Mouse (Mus musculus) stomach, embryonic 16.5 days (tissue): Measurements from ENCODE around the gene Cracr2b. TPM values are rescaled to one million over a fixed set of nuclear protein-coding genes. Genes with fewer than 3 reads are reported as not detected.

Source experiments
- ATAC-seq: fragments of 200-750 bp; cut with Nextera tagmentation; 2 replicates; pipeline ENCODE4 v1.8.0; 2017; ENCODE audit warnings: moderate number of reproducible peaks, moderate TSS enrichment; ENCODE audit not compliant: insufficient read depth, low FRiP score
- H3K27ac ChIP-seq: fragments of 300-500 bp; sonication (generic); 2 replicates; pipeline ENCODE4 v1.5.1; 2014; ENCODE audit warnings: low read length
- H3K27me3 ChIP-seq: fragments of 300-500 bp; sonication (generic); 2 replicates; pipeline ENCODE4 v1.6.1; 2014; ENCODE audit warnings: low read length, control low read depth, mixed read lengths; ENCODE audit not compliant: control insufficient read depth, insufficient read depth
- H3K36me3 ChIP-seq: fragments of 300-500 bp; sonication (generic); 2 replicates; pipeline ENCODE4 v1.6.1; 2014; ENCODE audit warnings: low read length; ENCODE audit not compliant: control insufficient read depth, insufficient read depth
- H3K4me1 ChIP-seq: fragments of 300-500 bp; sonication (generic); 2 replicates; pipeline ENCODE4 v1.6.1; 2014; ENCODE audit warnings: low read length, control low read depth, mixed read lengths; ENCODE audit not compliant: control insufficient read depth, insufficient read depth
- H3K4me2 ChIP-seq: fragments of 300-500 bp; sonication (generic); 2 replicates; pipeline ENCODE4 v1.6.1; 2014; ENCODE audit warnings: low read depth, low read length, mixed read lengths
- H3K4me3 ChIP-seq: fragments of 300-500 bp; sonication (generic); replicated peaks from 2 replicates; pipeline ENCODE4 v1.5.1; 2014; ENCODE audit warnings: mild to moderate bottlenecking, low read length
- H3K9ac ChIP-seq: fragments of 300-500 bp; sonication (generic); 2 replicates; pipeline ENCODE4 v1.6.1; 2014; ENCODE audit warnings: low read length
- H3K9me3 ChIP-seq: fragments of 300-500 bp; sonication (generic); replicated peaks from 2 replicates; pipeline ENCODE4 v1.6.1; 2016; ENCODE audit warnings: low read length, control low read depth; ENCODE audit not compliant: control insufficient read depth
- WGBS: fragments of 180-500 bp; shearing (Covaris S2); extraction: QIAGEN DNeasy Blood & Tissue Kit; methylation state at CpG from one replicate; pipeline ENCODE4 v1.1.7; 2014; 5-methylcytosine and 5-hydroxymethylcytosine counted together
- polyA plus RNA-seq: library from polyadenylated mRNA; unstranded; fragments of >200 nt; fragmentation: Nextera tagmentation; extraction: Ambion mirVana; gene quantifications from 2 replicates; pipeline ENCODE4 v1.2.1, GENCODE M21; 2015

Cracr2b gene
- polyA plus RNA-seq, 1 experiment from 2014 or later = 21.4 TPM

GRCm38 (mm10) chr7:141485186-141485585 is 24.3 kb downstream of the Cracr2b start:
- Histone ChIP-seq H3K4me1 (peaks cover 24% of the 10 kb centered on the region), H3K27me3 (0 out of 2 replicates have a peak, but pooled peaks cover 8% of the 10 kb centered on the region), H3K36me3 (0 out of 2 replicates have a peak, but pooled peaks cover 2% of the 10 kb centered on the region), H3K4me2 (no peak overlapping the region), H3K9me3 (no peaks in the 10 kb centered on the region), H3K27ac (no peak overlapping the region), H3K4me3 (no peak overlapping the region), H3K9ac (no peak overlapping the region)
- ATAC-seq = no peak
- 66% methylated on average over 2 of the region's 2 CpGs for WGBS

GRCm38 (mm10) chr7:141485606-141486005 is 24.7 kb downstream of the Cracr2b start:
- Histone ChIP-seq H3K36me3 (0 out of 2 replicates have a peak, but pooled peaks cover 3% of the 10 kb centered on the region), H3K9me3 (no peaks in the 10 kb centered on the region), H3K9ac (no peak overlapping the region), H3K4me1 (peaks cover 24% of the 10 kb centered on the region), H3K27me3 (0 out of 2 replicates have a peak, but pooled peaks cover 8% of the 10 kb centered on the region), H3K4me3 (no peak overlapping the region), H3K27ac (no peak overlapping the region), H3K4me2 (no peak overlapping the region)
- 78% methylated on average over 2 of the region's 2 CpGs for WGBS
- ATAC-seq = no peak

GRCm38 (mm10) chr7:141486239-141486638 is 25.3 kb downstream of the Cracr2b start:
- no peak overlapping the region for H3K4me3 ChIP-seq
- no peak overlapping the region for H3K9ac ChIP-seq
- 97% methylated on average over 1 of the region's 1 CpGs for WGBS
- no peak for ATAC-seq
- H3K36me3 ChIP-seq = 0 out of 2 replicates have a peak, but pooled peaks cover 3% of the 10 kb centered on the region
- no peak overlapping the region for H3K4me2 ChIP-seq
- H3K27ac ChIP-seq = no peak overlapping the region
- peaks cover 19% of the 10 kb centered on the region for H3K4me1 ChIP-seq
- H3K27me3 ChIP-seq = 0 out of 2 replicates have a peak, but pooled peaks cover 8% of the 10 kb centered on the region
- H3K9me3 ChIP-seq = no peaks in the 10 kb centered on the region

GRCm38 (mm10) chr7:141487141-141487540 is 26.2 kb downstream of the Cracr2b start:
- H3K27me3 ChIP-seq = 0 out of 2 replicates have a peak, but pooled peaks cover 3% of the 10 kb centered on the region

GRCm38 (mm10) chr7:141491151-141491550 is 30.3 kb downstream of the Cracr2b start:
- Histone ChIP-seq H3K36me3 (0 out of 2 replicates have a peak, but pooled peaks cover 9% of the 10 kb centered on the region), H3K9ac (no peak overlapping the region), H3K27me3 (no peaks in the 10 kb centered on the region), H3K4me1 (no peaks in the 10 kb centered on the region), H3K4me3 (no peak overlapping the region), H3K9me3 (no peaks in the 10 kb centered on the region), H3K27ac (no peak overlapping the region), H3K4me2 (no peak overlapping the region)
- no peak for ATAC-seq
- 72% methylated on average over 2 of the region's 2 CpGs for WGBS

More at GRCm38 (mm10) chr7:141487141-141487540, 26.2 kb downstream of the Cracr2b start:
- Histone ChIP-seq H3K36me3 (0 out of 2 replicates have a peak, but pooled peaks cover 3% of the 10 kb centered on the region), H3K9me3 (no peaks in the 10 kb centered on the region), H3K4me2 (no peak overlapping the region), H3K4me1 (peaks cover 12% of the 10 kb centered on the region), H3K9ac (no peak overlapping the region), H3K27ac (no peak overlapping the region), H3K4me3 (no peak overlapping the region)
- no peak for ATAC-seq
- WGBS = 73% methylated on average over 7 of the region's 7 CpGs

GRCm38 (mm10) chr7:141492738-141493137 is 31.8 kb downstream of the Cracr2b start:
- no peaks in the 10 kb centered on the region for H3K9me3 ChIP-seq
- no peak for ATAC-seq
- H3K4me3 ChIP-seq = no peak overlapping the region
- no peak overlapping the region for H3K27ac ChIP-seq
- 0 out of 2 replicates have a peak, but pooled peaks cover 9% of the 10 kb centered on the region for H3K36me3 ChIP-seq
- WGBS = 88% methylated on average over 5 of the region's 5 CpGs
- no peak overlapping the region for H3K4me2 ChIP-seq
- H3K27me3 ChIP-seq = no peaks in the 10 kb centered on the region
- H3K9ac ChIP-seq = no peak overlapping the region
- H3K4me1 ChIP-seq = no peaks in the 10 kb centered on the region

- Histone ChIP-seq H3K27me3 (no peaks in the 10 kb centered on the region), H3K4me2 (no peak overlapping the region), H3K4me1 (no peaks in the 10 kb centered on the region), H3K27ac (no peak overlapping the region), H3K36me3 (0 out of 2 replicates have a peak, but pooled peaks cover 9% of the 10 kb centered on the region), H3K9me3 (no peaks in the 10 kb centered on the region), H3K9ac (no peak overlapping the region), H3K4me3 (no peak overlapping the region)
- WGBS = 75% methylated on average over 1 of the region's 1 CpGs
- no peak for ATAC-seq
These were observed 32.8 kb downstream of the Cracr2b start for GRCm38 (mm10) chr7:141493729-141494128.

- no peaks in the 10 kb centered on the region for H3K27me3 ChIP-seq
- no peaks in the 10 kb centered on the region for H3K4me1 ChIP-seq
- H3K4me3 ChIP-seq = no peak overlapping the region
- no peak overlapping the region for H3K27ac ChIP-seq
- H3K9me3 ChIP-seq = no peaks in the 10 kb centered on the region
- no peak overlapping the region for H3K9ac ChIP-seq
- 78% methylated on average over 2 of the region's 2 CpGs for WGBS
- no peak for ATAC-seq
- H3K36me3 ChIP-seq = 0 out of 2 replicates have a peak, but pooled peaks cover 7% of the 10 kb centered on the region
- H3K4me2 ChIP-seq = no peak overlapping the region
These were observed 34.5 kb downstream of the Cracr2b start for GRCm38 (mm10) chr7:141495379-141495778.

GRCm38 (mm10) chr7:141495940-141496339 is 35.0 kb downstream of the Cracr2b start:
- no peak overlapping the region for H3K27ac ChIP-seq
- 74% methylated on average over 4 of the region's 4 CpGs for WGBS
- H3K36me3 ChIP-seq = 0 out of 2 replicates have a peak, but pooled peaks cover 7% of the 10 kb centered on the region
- no peaks in the 10 kb centered on the region for H3K4me1 ChIP-seq
- no peak overlapping the region for H3K4me3 ChIP-seq
- ATAC-seq = no peak
- no peaks in the 10 kb centered on the region for H3K27me3 ChIP-seq
- no peaks in the 10 kb centered on the region for H3K9me3 ChIP-seq
- no peak overlapping the region for H3K9ac ChIP-seq
- no peak overlapping the region for H3K4me2 ChIP-seq
